Mouse (Mus musculus) heart, postnatal 4 days (tissue): Measurements from ENCODE around the gene Olfr502. TPM values are rescaled to one million over a fixed set of nuclear protein-coding genes. Genes with fewer than 3 reads are reported as not detected.
"Not testable (repeated sequence)": the region's sequence is repeated elsewhere in the genome, so short reads cannot be mapped to it uniquely, and the experiment has no call there.

Experiments used
- DNase-seq: peaks from one replicate; pipeline ENCODE4 v3.0.0; 2021
- total RNA-seq, 2 experiments: library from RNA; stranded (reverse); gene quantifications; 2 replicates each; pipeline ENCODE4 v1.2.3; 2021

Gene Olfr502
- not detected for total RNA-seq

DNA sequence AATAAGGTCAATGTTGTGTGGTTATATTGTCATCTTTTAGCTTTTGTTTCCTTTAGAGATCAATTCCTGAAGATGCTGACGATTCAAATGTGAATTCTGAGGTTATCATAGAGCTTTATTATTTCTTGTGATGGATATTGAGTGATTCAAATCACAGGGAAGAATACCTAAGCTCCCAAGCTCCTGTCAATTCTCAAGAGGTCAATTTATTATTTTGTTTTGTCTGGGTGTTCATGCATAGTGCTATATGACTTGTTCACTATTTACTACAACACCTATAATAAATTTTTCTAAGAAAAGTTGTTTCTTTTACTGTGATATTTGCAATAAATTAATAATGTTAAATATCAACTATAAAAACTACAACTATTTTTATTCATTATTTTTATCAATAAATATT is at the start of gene Olfr502:
Olfr502 (minus strand) TSS at position 101 of the 400 bp plus-strand sequence.
- DNase-seq = no peak

DNA sequence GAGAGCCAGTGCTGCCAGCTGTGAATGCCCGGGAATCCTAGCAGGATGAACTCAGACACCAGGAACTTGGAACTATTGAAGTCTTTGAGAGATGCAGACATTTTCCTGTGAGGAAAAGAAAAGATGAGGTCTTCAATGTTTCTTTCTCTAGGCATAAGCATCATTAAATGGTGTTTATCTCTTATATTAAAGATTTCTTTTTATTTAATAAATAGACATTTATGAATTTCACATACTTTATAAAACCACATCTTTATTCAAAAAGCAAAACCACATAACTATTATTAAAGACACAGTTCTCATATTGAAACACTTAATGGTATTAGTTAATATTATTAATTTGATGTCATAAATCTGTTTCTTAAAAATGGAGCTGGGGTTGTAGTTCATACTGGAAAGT is 40.8 kb upstream of the Olfr502 start, which contains the start of gene Olfr504:
Olfr504 (minus strand) TSS at position 101 of the 400 bp plus-strand sequence.
- no peak for DNase-seq

DNA sequence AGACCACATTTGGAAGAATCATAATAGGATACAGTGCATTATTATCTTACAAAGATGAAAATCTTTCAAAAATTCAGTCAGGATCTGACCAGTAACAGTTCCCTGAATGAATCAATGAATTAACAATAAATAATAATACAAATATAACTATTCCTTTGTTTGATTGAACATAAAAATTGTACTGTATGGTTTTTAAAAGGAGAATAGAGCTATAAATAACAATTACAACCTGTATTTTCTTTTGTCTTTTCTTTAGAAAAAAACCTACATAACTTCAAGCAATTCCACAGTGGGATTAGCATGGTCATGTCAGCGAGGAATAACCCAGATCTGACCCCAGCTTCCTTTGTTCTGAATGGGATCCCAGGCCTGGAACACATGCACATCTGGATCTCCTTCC is 19.4 kb upstream of the Olfr502 start, which contains the start of gene Olfr503:
Olfr503 (plus strand) TSS at position 301 of the 400 bp plus-strand sequence.
- not testable (repeated sequence) for DNase-seq

- DNase-seq = no peak
Observed at GRCm38 (mm10) chr7:108542416-108542815, 17.6 kb upstream of the Olfr502 start.

Other genes with a start within 250 kb of the Olfr502 start
- gene Olfr490, start 236.1 kb downstream of the Olfr502 start, total RNA-seq = not detected
- not detected for gene Olfr491, start 211.6 kb downstream of the Olfr502 start, total RNA-seq
- not detected for gene Olfr492, start 201.4 kb downstream of the Olfr502 start, total RNA-seq
- gene Olfr493, start 178.1 kb downstream of the Olfr502 start, total RNA-seq = not detected
- not detected for gene Olfr494, start 159.7 kb downstream of the Olfr502 start, total RNA-seq
- not detected for gene Olfr495, start 131.9 kb downstream of the Olfr502 start, total RNA-seq
- gene Olfr497, start 104.6 kb downstream of the Olfr502 start, total RNA-seq = not detected
- gene Olfr498, start 59.7 kb downstream of the Olfr502 start, total RNA-seq = not detected
- gene Olfr503, start 19.5 kb upstream of the Olfr502 start, total RNA-seq = not detected
- gene Olfr504, start 40.7 kb upstream of the Olfr502 start, total RNA-seq = not detected
- gene Olfr506, start 85.7 kb upstream of the Olfr502 start, total RNA-seq = not detected
- not detected for gene Olfr507, start 96.7 kb upstream of the Olfr502 start, total RNA-seq
- gene Olfr508, start 104.9 kb upstream of the Olfr502 start, total RNA-seq = not detected
- gene Olfr509, start 126.8 kb upstream of the Olfr502 start, total RNA-seq = under 1 TPM in 1 of 2 experiments, not detected in 1; 0.07 TPM
- gene Olfr510, start 141.4 kb upstream of the Olfr502 start, total RNA-seq = not detected
- gene Olfr512, start 188.3 kb upstream of the Olfr502 start, total RNA-seq = not detected
- not detected for gene Olfr513, start 225.9 kb upstream of the Olfr502 start, total RNA-seq